Mouse (Mus musculus) spleen, adult 2 months (tissue): Measurements from ENCODE around the gene Pitpna. TPM values are rescaled to one million over a fixed set of nuclear protein-coding genes. Genes with fewer than 3 reads are reported as not detected.
A peak's percentile ranks its signal among the peaks of the same experiment; 100 is the strongest.
"Not testable (repeated sequence)": the region's sequence is repeated elsewhere in the genome, so short reads cannot be mapped to it uniquely, and the experiment has no call there.

ENCODE experiments used
- DNase-seq, 2 experiments: peaks; one replicate each; pipeline versions ENCODE4 v3.0.0 to v3.0.0-alpha.2; 2012 to 2021; ENCODE audit warnings: low spot score in 2 of 2, low read depth in 1 of 2
- H3K27ac ChIP-seq: fragments of 200-500 bp; 2 replicates; pipeline ENCODE4 v1.5.1; 2012; ENCODE audit warnings: low read length, inconsistent platforms; ENCODE audit not compliant: insufficient read depth
- H3K27me3 ChIP-seq: fragments of 200-500 bp; 2 replicates; pipeline ENCODE4 v1.6.1; 2012; ENCODE audit warnings: mild to moderate bottlenecking, moderate library complexity, low read length, inconsistent platforms; ENCODE audit not compliant: control insufficient read depth, insufficient read depth
- H3K36me3 ChIP-seq: fragments of 200-500 bp; 2 replicates; pipeline ENCODE4 v1.6.1; 2012; ENCODE audit warnings: mild to moderate bottlenecking, low read length, inconsistent platforms; ENCODE audit not compliant: control insufficient read depth, insufficient read depth
- H3K4me1 ChIP-seq: fragments of 200-500 bp; 2 replicates; pipeline ENCODE4 v1.6.1; 2011; ENCODE audit warnings: inconsistent platforms; ENCODE audit not compliant: control insufficient read depth, insufficient read depth, insufficient read length
- H3K4me3 ChIP-seq: fragments of 200-500 bp; 2 replicates; pipeline ENCODE4 v1.5.1; 2011; ENCODE audit warnings: mild to moderate bottlenecking, inconsistent platforms; ENCODE audit not compliant: insufficient read depth, insufficient read length; ENCODE audit errors: extremely low read depth
- CTCF ChIP-seq: fragments of 200-500 bp; IDR thresholded peaks from 2 replicates; pipeline ENCODE4 v1.5.1; 2011; ENCODE audit warnings: mild to moderate bottlenecking, inconsistent platforms; ENCODE audit not compliant: insufficient read depth, insufficient read length, insufficient replicate concordance; ENCODE audit errors: extremely low read depth
- POLR2A ChIP-seq: fragments of 200-500 bp; IDR thresholded peaks from 2 replicates; pipeline ENCODE4 v1.6.1; 2011; ENCODE audit warnings: low read depth, low read length, inconsistent platforms
- WGBS: fragments of 180-500 bp; shearing (Covaris S2); methylation state at CpG from one replicate; pipeline ENCODE4 v1.1.7; 2018; 5-methylcytosine and 5-hydroxymethylcytosine counted together
- polyA plus RNA-seq: library from polyadenylated mRNA; depleted of rRNA; stranded (reverse); fragments of >200 nt; gene quantifications from 2 replicates; pipeline ENCODE4 v1.2.3, GENCODE M21; 2012

Gene Pitpna
- polyA plus RNA-seq, 1 experiment: 51.7 TPM

DNA sequence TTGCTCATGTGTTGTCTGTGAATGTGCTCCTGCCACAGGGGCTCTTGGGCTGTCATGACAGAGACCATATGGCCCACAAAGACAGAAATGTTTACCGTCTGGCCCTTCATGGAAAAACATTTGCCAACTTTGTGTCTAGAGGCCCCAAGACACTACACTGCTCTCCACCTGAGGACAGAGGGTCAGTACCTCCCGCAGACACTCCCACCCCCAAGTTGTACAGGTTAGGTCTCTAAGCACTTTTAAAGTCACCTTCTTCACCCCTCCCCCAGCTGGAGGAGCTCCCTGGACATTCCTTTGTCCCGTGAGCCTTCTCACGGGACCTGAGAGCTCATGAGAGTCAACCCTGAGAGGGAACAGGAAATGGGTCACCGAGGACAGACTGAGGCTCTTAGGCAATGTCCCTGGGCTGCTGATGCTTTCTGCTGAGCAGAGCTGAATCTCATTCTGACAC, 38.2 kb upstream of the Pitpna start:
- no peaks in the 10 kb centered on the region for H3K27me3 ChIP-seq
- WGBS: 59% methylated on average over 5 of the region's 5 CpGs
- peak overlapping the region; percentile 58; the same call in 1 of the 2 replicates for H3K27ac ChIP-seq
- H3K4me1 ChIP-seq: 0 out of 2 replicates have a peak, but pooled peaks cover 2% of the 10 kb centered on the region
- peaks cover 30% of the 10 kb centered on the region for H3K36me3 ChIP-seq
- H3K4me3 ChIP-seq: no peak overlapping the region
- no peak for DNase-seq
- TF ChIP-seq POLR2A: no peak
- no peak for TF ChIP-seq CTCF

DNA sequence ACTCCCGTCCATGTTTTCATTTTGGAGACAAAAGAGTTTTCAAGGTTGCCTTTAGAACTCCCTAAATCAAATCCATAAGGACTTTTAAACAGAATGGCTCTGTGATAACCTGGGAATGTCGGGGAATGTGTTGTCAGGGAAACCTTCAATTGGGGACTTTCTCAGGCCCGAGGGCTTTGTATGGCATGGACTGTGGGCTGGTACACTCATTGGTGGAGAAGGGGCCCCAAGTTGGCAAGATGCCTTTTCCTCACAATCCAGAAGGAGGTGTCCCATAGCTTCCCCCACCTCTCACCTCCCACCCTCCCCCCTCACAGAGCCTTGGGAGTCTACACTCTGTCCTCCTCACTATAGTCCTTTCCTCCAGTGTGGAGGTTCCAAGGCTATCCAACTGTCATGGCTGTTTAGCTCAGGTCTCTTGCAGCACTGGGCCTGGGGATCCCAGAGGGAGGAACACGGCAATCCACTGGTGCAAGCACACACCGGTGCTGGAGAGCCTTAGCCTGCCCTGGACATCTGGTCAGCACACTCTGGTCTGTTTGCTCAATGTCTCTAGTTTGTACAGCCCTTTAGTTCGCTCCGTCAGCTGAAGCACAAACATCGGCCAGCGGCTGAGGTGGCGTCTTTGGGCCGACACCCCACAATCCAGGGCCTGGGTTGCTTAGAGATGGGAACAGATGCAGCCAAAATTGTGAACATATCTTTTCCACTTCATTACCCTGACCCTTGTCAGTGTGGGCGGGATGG, 37.5 kb upstream of the Pitpna start:
- Histone ChIP-seq H3K27me3 (no peaks in the 10 kb centered on the region), H3K27ac (no peak overlapping the region), H3K4me3 (no peak overlapping the region), H3K4me1 (0 out of 2 replicates have a peak, but pooled peaks cover 2% of the 10 kb centered on the region), H3K36me3 (peaks cover 24% of the 10 kb centered on the region)
- WGBS: 90% methylated on average over 12 of the region's 12 CpGs
- no peak for DNase-seq
- TF ChIP-seq CTCF (no peak), POLR2A (no peak)

DNA sequence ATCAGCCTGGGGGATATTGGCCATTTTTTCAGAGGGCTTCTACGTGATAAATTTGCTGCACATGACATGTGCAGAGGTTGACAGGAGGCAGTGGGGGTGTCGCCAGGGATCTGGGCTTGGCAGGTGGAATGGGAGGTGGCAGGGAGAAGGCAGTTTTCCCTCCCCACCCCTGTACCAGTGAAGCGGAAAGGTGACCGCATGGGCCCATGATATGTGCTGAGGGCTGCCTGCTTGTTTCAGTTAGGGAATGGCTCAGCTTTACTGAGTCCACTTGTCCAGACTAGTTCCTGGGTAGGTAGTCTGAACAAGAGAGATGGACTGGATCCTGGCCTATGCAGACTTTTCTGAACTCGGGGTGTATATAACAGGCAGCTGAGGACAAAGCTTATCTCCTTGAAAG, 36.6 kb upstream of the Pitpna start:
- Histone ChIP-seq H3K27me3 (no peaks in the 10 kb centered on the region), H3K4me1 (0 out of 2 replicates have a peak, but pooled peaks cover 2% of the 10 kb centered on the region), H3K36me3 (peaks cover 15% of the 10 kb centered on the region), H3K27ac (no peak overlapping the region), H3K4me3 (no peak overlapping the region)
- no peak for DNase-seq
- no peak for TF ChIP-seq POLR2A
- no peak for TF ChIP-seq CTCF
- 73% methylated on average over 5 of the region's 5 CpGs for WGBS

DNA sequence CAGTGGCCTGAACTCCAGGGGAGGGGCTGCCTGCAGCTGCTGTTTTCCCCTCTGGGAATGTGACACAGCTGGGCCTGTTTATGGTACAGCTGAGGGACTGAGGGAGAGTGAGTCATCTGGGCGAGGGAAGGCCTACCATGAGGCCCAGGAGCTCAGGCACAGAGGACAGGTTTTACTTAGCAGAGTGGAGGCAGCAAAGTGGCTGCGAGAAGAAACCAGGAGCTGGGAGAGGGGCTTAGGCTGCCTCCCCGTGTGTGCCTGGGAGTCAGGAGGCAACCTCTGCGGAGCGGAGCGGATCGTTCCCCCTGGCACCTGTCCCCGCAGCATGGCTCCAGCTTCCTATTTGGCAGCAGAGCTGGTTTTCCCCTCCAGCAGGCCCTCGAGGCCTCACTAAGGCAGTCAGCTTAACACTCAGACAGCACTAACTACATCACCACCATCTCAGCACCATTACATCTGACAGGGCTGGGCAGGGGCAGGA, 35.9 kb upstream of the Pitpna start:
- H3K4me1 ChIP-seq: 0 out of 2 replicates have a peak, but pooled peaks cover 2% of the 10 kb centered on the region
- H3K27ac ChIP-seq: no peak overlapping the region
- H3K4me3 ChIP-seq: no peak overlapping the region
- no peak for TF ChIP-seq POLR2A
- no peak for TF ChIP-seq CTCF
- H3K36me3 ChIP-seq: peaks cover 11% of the 10 kb centered on the region; the same call in 1 of the 2 replicates
- no peak for DNase-seq
- WGBS: 75% methylated on average over 9 of the region's 9 CpGs
- no peaks in the 10 kb centered on the region for H3K27me3 ChIP-seq

DNA sequence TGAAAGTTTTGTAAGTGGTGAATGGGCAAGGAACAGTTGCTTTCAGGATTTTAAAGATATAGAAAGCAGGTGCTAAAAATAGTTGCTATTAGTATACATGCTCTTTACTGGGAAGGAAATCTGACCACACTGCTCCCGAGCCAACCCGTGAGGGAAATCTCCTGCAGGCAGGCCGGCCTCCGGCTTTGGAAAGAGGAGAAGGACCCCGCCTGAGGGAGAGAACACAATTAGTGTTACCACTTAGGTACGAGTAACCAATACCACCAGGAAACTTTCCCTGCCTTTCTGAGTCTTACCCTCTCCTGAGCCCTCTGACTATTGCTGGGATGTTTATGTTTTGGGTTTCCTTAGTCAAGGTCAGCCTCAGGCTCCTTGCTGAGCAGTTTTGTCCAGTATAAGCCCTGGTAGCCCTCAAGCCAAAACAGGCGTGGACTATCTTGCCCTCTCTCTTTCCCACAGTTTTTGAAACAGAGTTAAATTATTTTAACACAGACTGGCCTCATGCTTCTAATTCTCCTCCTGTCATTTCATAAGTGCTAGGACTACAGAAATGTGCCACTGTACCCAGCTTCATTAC, 34.9 kb upstream of the Pitpna start:
- TF ChIP-seq POLR2A (no peak), CTCF (no peak)
- Histone ChIP-seq H3K27ac (no peak overlapping the region), H3K36me3 (peaks cover 6% of the 10 kb centered on the region; the same call in 1 of the 2 replicates), H3K27me3 (no peaks in the 10 kb centered on the region), H3K4me3 (no peak overlapping the region), H3K4me1 (0 out of 2 replicates have a peak, but pooled peaks cover 2% of the 10 kb centered on the region)
- WGBS: 78% methylated on average over 7 of the region's 7 CpGs
- DNase-seq: no peak

DNA sequence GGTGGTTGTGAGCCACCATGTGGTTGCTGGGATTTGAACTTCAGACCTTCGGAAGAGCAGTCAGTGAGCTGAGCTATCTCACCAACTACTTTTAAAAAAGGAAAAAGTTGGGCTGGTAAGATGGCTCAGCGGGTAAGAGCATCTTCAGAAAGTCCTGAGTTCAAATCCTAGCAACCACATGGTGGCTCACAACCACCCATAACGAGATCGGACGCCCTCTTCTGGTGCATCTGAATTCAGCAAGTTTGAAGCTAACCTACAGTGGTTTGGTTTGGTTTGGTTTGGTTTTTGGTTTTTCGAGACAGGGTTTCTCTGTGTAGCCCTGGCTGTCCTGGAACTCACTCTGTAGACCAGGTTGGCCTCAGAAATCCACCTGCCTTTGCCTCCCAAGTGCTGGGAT, 31.9 kb upstream of the Pitpna start:
- 91% methylated on average over 6 of the region's 6 CpGs for WGBS
- peaks cover 13% of the 10 kb centered on the region for H3K4me1 ChIP-seq
- H3K27ac ChIP-seq, DNase-seq, H3K27me3 ChIP-seq, H3K4me3 ChIP-seq, H3K36me3 ChIP-seq: not testable (repeated sequence)

DNA sequence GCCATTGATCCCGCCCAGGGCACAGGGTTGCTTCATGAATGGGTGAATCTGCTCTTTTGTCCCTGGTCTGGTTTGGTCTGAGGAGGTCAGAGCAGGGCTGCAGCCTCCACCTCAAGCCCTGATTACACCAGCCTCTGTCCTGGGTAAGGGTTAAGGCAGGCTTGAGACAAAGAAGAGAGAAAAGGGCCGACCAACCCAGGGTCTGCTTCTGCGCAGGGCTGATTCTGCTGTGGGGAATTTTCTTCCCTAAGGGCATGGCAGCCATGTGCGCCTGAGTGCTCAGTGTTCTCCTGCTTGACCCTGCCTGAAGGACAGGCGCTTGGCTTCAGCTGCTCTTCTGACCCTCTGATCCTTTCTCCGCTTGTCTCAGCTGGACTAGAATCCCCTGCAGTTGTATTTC, 30.8 kb upstream of the Pitpna start:
- peaks cover 6% of the 10 kb centered on the region; the same call in 1 of the 2 replicates for H3K36me3 ChIP-seq
- H3K4me3 ChIP-seq: no peak overlapping the region
- H3K4me1 ChIP-seq: peaks cover 20% of the 10 kb centered on the region
- TF ChIP-seq POLR2A (no peak), CTCF (no peak)
- no peak overlapping the region for H3K27ac ChIP-seq
- H3K27me3 ChIP-seq: no peaks in the 10 kb centered on the region
- 92% methylated on average over 6 of the region's 6 CpGs for WGBS
- no peak for DNase-seq
